34 mouse cellular contexts compared by ENCODE assay signal in genomic region chr4:43553891-43554290, GRCm38 (mm10). TPM values are rescaled to one million over a fixed set of nuclear protein-coding genes. Genes with fewer than 3 reads are reported as not detected.
"Had no signal": no experiment of that assay in that cellular context is flagged by ENCODE, and none has a peak within 500 bp of the region (broad histone marks: within the 10 kb centered on the region; RNA-seq: fewer than 3 reads in every experiment).

No protein-coding gene starts in this region.

- H3K4me2 ChIP-seq: heart, embryonic 11.5 days; heart, embryonic 12.5 days; heart, embryonic 13.5 days; heart, embryonic 15.5 days; hindbrain, embryonic 12.5 days; hindbrain, embryonic 13.5 days; hindbrain, embryonic 14.5 days; hindbrain, embryonic 15.5 days; intestine, embryonic 15.5 days; kidney, embryonic 15.5 days had no signal

- H3K4me3 ChIP-seq: heart, embryonic 10.5 days; heart, embryonic 12.5 days; heart, embryonic 13.5 days; heart, embryonic 15.5 days; hindbrain, embryonic 10.5 days; hindbrain, embryonic 12.5 days; hindbrain, embryonic 13.5 days; hindbrain, embryonic 15.5 days; intestine, embryonic 15.5 days; kidney, embryonic 15.5 days; layer of hippocampus, adult 2 months had no signal

- DNase-seq: heart, postnatal 10 days; heart, postnatal 14 days; heart, postnatal 4 days; kidney, adult 11 months; kidney, adult 18-20 months; kidney, adult 2 months; kidney, adult 8-10 months; kidney, adult 9 months; kidney, postnatal 10 days; kidney, postnatal 14 days; kidney, postnatal 25 days; kidney, postnatal 36 days; kidney, postnatal 4 days; layer of hippocampus, adult 9-11 months; layer of hippocampus, postnatal 36 days had no signal

- H3K9me3 ChIP-seq: heart, embryonic 15.5 days; hindbrain, embryonic 12.5 days; hindbrain, embryonic 13.5 days; hindbrain, embryonic 15.5 days; kidney, embryonic 15.5 days had no signal

- H3K27me3 ChIP-seq: heart, embryonic 12.5 days; heart, embryonic 13.5 days; heart, embryonic 15.5 days; hindbrain, embryonic 12.5 days; hindbrain, embryonic 13.5 days; hindbrain, embryonic 15.5 days; intestine, embryonic 15.5 days; kidney, embryonic 15.5 days had no signal

- H3K9ac ChIP-seq: heart, embryonic 12.5 days; heart, embryonic 13.5 days; heart, embryonic 15.5 days; hindbrain, embryonic 12.5 days; hindbrain, embryonic 13.5 days; hindbrain, embryonic 14.5 days; hindbrain, embryonic 15.5 days; intestine, embryonic 15.5 days; kidney, embryonic 15.5 days had no signal

- ATAC-seq: hindbrain, embryonic 16.5 days; hindbrain, postnatal 0 days; inflammation-experienced regulatory T-cells, adult 6 months; intestine, embryonic 15.5 days; intestine, embryonic 16.5 days; intestine, postnatal 0 days had no signal

- H3K27ac ChIP-seq: heart, embryonic 10.5 days; heart, embryonic 13.5 days; heart, embryonic 15.5 days; hindbrain, embryonic 10.5 days; hindbrain, embryonic 12.5 days; hindbrain, embryonic 13.5 days; hindbrain, embryonic 14.5 days; hindbrain, embryonic 15.5 days; hindbrain, postnatal 0 days; intestine, embryonic 15.5 days; kidney, embryonic 15.5 days; kidney, postnatal 0 days; layer of hippocampus, adult 2 months had no signal

RNA-seq across cellular contexts. Expression of gene Tpm2, which starts 30.3 kb away (rescaled TPM):
- polyA plus RNA-seq: inflammation-experienced regulatory T-cells, adult 6 months had no signal
